Mouse (Mus musculus) cerebellum, adult 2 months (tissue): Measurements from ENCODE around the gene Zfp933. TPM values are rescaled to one million over a fixed set of nuclear protein-coding genes. Genes with fewer than 3 reads are reported as not detected.
"Not testable (repeated sequence)": the region's sequence is repeated elsewhere in the genome, so short reads cannot be mapped to it uniquely, and the experiment has no call there.

ENCODE experiments used
- DNase-seq, 2 experiments: peaks; one replicate each; pipeline ENCODE4 v3.0.0; 2021
- H3K27ac ChIP-seq: fragments of 200-500 bp; 2 replicates; pipeline ENCODE4 v1.5.1; 2012; ENCODE audit warnings: low read length, control low read depth, inconsistent platforms; ENCODE audit not compliant: insufficient read depth
- H3K27me3 ChIP-seq: fragments of 200-500 bp; 2 replicates; pipeline ENCODE4 v1.6.1; 2012; ENCODE audit warnings: inconsistent platforms, mild to moderate bottlenecking, low read length, moderate library complexity; ENCODE audit not compliant: control insufficient read depth, insufficient read depth
- H3K4me1 ChIP-seq: fragments of 200-500 bp; 2 replicates; pipeline ENCODE4 v1.6.1; 2011; ENCODE audit warnings: low read length; ENCODE audit not compliant: control insufficient read depth, insufficient read depth
- H3K4me3 ChIP-seq: fragments of 200-500 bp; replicated peaks from 2 replicates; pipeline ENCODE3; 2011; ENCODE audit warnings: mild to moderate bottlenecking, low read depth, low read length, control low read depth; ENCODE audit not compliant: insufficient read depth
- CTCF ChIP-seq: fragments of 200-500 bp; IDR thresholded peaks from 2 replicates; pipeline ENCODE4 v1.5.1; 2011; ENCODE audit warnings: low read depth, mild to moderate bottlenecking, control low read depth, low read length, moderate library complexity, borderline replicate concordance; ENCODE audit not compliant: insufficient read depth
- POLR2A ChIP-seq: fragments of 200-500 bp; IDR thresholded peaks from 2 replicates; pipeline ENCODE4 v1.6.1; 2011; ENCODE audit warnings: low read length, control low read depth, borderline replicate concordance; ENCODE audit not compliant: insufficient read depth
- WGBS: fragments of 180-500 bp; shearing (Covaris S2); methylation state at CpG from one replicate; pipeline ENCODE4 v1.1.7; 2018; 5-methylcytosine and 5-hydroxymethylcytosine counted together
- polyA plus RNA-seq: library from polyadenylated mRNA; depleted of rRNA; stranded (reverse); fragments of >200 nt; gene quantifications from 2 replicates; pipeline ENCODE4 v1.2.3, GENCODE M21; 2012

The Zfp933 gene
- polyA plus RNA-seq, 1 experiment: 11.3 TPM

DNA sequence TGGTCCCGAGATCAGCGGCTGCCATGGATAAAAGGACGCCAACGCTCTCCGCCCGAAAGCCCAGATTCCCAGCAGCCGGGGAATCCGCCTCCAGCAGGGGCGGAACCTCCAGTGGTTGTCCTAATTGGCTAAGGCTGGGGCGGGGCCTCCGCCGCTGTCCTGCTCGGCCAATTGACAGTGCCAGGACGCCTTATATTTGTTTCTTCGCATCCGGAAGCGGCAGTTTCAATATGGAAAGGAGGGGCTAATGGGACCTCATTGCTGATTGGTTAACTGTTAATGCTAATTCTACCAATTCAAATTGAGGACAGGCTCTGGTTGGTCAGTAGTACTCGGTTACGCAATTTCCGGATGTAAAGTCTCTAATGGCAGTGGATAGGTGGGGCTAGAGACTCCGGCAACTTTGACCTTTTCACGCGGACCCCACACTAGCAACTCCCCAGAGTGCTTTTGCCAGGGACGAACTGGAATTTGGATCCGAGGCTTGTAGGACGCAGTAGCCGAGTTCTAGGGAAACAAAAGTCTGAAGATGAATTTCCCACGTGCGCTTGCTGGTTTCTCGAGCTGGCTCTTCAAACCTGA, 20.4 kb upstream of the Zfp933 start, which contains the start of the genes Miip and Fv1:
Miip (minus strand) TSS at position 367 of the 582 bp plus-strand sequence.
Fv1 (plus strand) TSS at position 530 of the 582 bp plus-strand sequence.
- Histone ChIP-seq H3K4me1 (no peaks in the 10 kb centered on the region; the same call in 1 of the 2 replicates), H3K27ac (peak within 1 kb of the TSS; percentile 29; the same call in 1 of the 2 replicates), H3K27me3 (no peaks in the 10 kb centered on the region), H3K4me3 (peak within 1 kb of the TSS; percentile 90)
- TF ChIP-seq CTCF: no peak
- TF ChIP-seq POLR2A: peak; percentile 54; the same call in 1 of the 2 replicates
- peak; percentile 91 to 98 for DNase-seq
- WGBS: under 1% methylated on average over 30 of the region's 30 CpGs

DNA sequence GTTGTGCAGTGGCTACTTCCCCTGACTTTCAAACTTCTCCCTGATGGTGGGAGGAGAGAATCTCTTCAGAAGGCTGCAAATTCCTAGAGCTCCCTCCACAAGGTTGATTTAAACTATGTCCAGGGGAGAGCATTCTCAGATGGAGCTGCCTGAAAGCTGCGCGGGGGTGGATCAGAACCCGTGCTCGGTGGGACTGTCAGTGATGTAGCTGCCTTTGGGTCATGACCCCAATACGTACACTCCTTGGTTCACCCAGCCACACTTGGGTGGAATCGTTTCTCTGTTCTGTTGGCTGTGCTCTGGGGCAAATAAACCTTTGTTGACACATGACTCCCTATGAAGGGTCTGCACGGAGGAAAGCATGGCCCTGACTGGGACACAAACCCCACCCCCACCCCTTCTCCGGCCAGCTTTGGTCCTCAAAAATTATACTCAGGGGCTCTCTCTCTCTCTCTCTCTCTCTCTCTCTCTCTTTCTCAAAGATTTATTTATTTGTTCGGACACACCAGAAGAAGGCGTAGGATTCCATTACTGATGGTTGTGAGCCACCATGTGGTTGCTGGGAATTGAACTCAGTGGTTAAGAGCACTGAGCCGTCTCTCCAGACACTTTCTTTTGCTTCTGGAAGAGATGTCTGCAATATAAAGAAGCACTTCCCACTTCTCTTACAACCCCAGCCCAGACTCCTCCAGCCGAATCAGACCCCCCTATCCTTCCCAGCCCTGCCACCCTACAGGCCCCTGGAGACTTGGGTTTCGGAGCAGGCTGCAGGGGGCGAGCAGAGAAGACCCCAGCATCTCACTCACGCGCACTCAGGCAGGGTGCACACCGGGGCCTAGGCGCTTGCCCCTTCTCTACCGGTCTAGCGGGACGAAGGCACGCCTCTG, 19.6 kb upstream of the Zfp933 start:
- DNase-seq: no peak
- H3K4me3 ChIP-seq: peak overlapping the region; percentile 90
- H3K4me1 ChIP-seq: no peaks in the 10 kb centered on the region; the same call in 1 of the 2 replicates
- peak overlapping the region; percentile 29; the same call in 1 of the 2 replicates for H3K27ac ChIP-seq
- no peak for TF ChIP-seq POLR2A
- no peak for TF ChIP-seq CTCF
- 8% methylated on average over 22 of the region's 22 CpGs for WGBS
- no peaks in the 10 kb centered on the region for H3K27me3 ChIP-seq

DNA sequence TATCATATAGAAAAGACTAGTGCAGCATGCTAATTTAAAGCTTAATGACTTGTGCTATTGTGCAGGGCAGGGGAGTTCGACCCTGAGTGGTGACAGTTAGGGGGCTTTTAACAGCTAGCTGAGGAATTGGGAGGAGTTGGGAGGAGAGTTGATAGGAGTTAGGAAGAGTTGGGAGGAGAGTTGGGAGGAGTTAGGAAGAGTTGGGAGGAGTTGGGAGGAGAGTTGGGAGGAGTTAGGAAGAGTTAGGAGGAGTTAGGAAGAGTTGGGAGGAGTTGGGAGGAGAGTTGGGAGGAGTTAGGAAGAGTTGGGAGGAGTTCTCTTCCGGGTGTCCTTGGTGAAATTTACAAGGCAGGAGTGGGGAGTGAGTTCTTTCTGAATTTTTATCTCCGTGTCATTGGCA, 18.6 kb upstream of the Zfp933 start:
- not testable (repeated sequence) for H3K27me3 ChIP-seq

DNA sequence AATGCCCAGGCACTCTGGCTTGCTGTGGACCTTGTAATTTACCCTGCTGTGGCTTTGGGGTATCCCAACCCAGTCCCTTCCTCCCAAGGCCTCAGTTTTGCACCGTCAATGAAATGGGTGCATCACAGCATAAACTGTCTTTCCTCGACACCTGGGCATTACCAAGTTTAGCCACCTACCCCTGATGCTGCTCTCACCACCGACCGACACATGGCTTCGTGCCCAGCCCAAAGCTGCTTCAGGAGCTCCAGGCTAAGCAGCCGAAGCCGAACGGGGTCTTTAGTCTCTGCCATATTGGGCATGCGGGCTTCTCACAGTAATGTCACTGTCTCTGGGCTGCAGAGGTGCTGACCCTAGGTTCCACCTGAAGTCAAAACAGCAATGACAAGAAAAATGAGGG, 17.9 kb upstream of the Zfp933 start:
- H3K27me3 ChIP-seq: no peaks in the 10 kb centered on the region
- H3K4me1 ChIP-seq: no peaks in the 10 kb centered on the region; the same call in 1 of the 2 replicates
- TF ChIP-seq CTCF (no peak), POLR2A (no peak)
- 90% methylated on average over 9 of the region's 9 CpGs for WGBS
- DNase-seq: no peak
- H3K4me3 ChIP-seq: no peak overlapping the region
- no peak overlapping the region for H3K27ac ChIP-seq

More for the DNA sequence above, 18.6 kb upstream of the Zfp933 start:
- WGBS: 53% methylated on average over 3 of the region's 3 CpGs
- not testable (repeated sequence) for DNase-seq, H3K4me3 ChIP-seq, H3K27ac ChIP-seq, H3K4me1 ChIP-seq

GRCm38 (mm10) chr4:147865651-147866050, 17.5 kb upstream of the Zfp933 start:
- no peak for DNase-seq
- Histone ChIP-seq H3K4me3 (no peak overlapping the region), H3K27me3 (no peaks in the 10 kb centered on the region), H3K4me1 (no peaks in the 10 kb centered on the region; the same call in 1 of the 2 replicates), H3K27ac (no peak overlapping the region)
- TF ChIP-seq CTCF: no peak
- no peak for TF ChIP-seq POLR2A
- 95% methylated on average over 6 of the region's 6 CpGs for WGBS

DNA sequence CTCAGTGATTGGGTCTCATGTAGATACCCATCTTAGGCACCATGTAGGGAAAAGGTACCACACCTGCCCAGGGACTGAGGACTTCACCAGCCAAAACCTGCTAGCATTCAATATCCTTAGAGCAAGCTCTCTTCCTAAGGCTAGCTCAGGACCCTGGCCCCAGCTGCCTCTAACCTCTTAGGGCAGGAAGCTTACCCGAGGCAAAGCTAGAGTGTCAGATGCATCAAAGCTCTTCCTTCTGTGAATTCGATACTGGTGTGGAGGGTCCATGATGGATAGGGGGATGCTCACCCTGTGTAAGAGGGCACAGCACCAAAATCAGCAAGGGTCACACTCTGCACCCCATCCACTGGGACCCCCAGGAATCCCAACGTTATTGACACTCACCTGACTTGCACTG, 13.9 kb upstream of the Zfp933 start:
- Histone ChIP-seq H3K4me3 (no peak overlapping the region), H3K27me3 (no peaks in the 10 kb centered on the region), H3K27ac (no peak overlapping the region), H3K4me1 (no peaks in the 10 kb centered on the region)
- no peak for TF ChIP-seq POLR2A
- TF ChIP-seq CTCF: no peak
- DNase-seq: no peak
- WGBS: 88% methylated on average over 3 of the region's 3 CpGs

- Histone ChIP-seq H3K27ac (no peak overlapping the region), H3K27me3 (no peaks in the 10 kb centered on the region), H3K4me1 (no peaks in the 10 kb centered on the region), H3K4me3 (no peak overlapping the region)
- WGBS: 80% methylated on average over 2 of the region's 2 CpGs
- TF ChIP-seq CTCF (no peak), POLR2A (no peak)
- no peak for DNase-seq
Measured at GRCm38 (mm10) chr4:147850776-147851175, 2.6 kb upstream of the Zfp933 start.
